ENCODE assay signal across 19 mouse cellular contexts in genomic region chr7:111352176-111352575, GRCm38 (mm10).
DNase-seq lines count a peak whose midpoint lies in the region; ATAC-seq lines count a peak whose summit lies in the region.
"Had no signal": no experiment of that assay in that cellular context is flagged by ENCODE, and none has a peak within 500 bp of the region (broad histone marks: within the 10 kb centered on the region; RNA-seq: fewer than 3 reads in every experiment).

No protein-coding gene starts in this region.

- WGBS in heart, embryonic 11.5 days (ENCODE audit: insufficient replicate concordance): 81% methylated on average over 2 of the region's 2 CpGs
- WGBS in forebrain, embryonic 14.5 days: 93% methylated on average over 2 of the region's 2 CpGs

- no peaks in the 10 kb centered on the region for H3K9me3 ChIP-seq in heart, embryonic 11.5 days (replicated peaks; ENCODE audit: control insufficient read depth, low read length)
- no peaks in the 10 kb centered on the region for H3K9me3 ChIP-seq in forebrain, embryonic 14.5 days (replicated peaks; ENCODE audit: control insufficient read depth, low read length)
- H3K9me3 ChIP-seq: intestine, embryonic 15.5 days; midbrain, embryonic 15.5 days; neural tube, embryonic 12.5 days had no signal

- no peak overlapping the region for H3K4me2 ChIP-seq in heart, embryonic 11.5 days
- H3K4me2 ChIP-seq in forebrain, embryonic 14.5 days (ENCODE audit: low read length): no peak overlapping the region
- H3K4me2 ChIP-seq: intestine, embryonic 15.5 days; midbrain, embryonic 15.5 days; neural tube, embryonic 12.5 days had no signal

- H3K9ac ChIP-seq in heart, embryonic 11.5 days (ENCODE audit: low read depth, low read length): no peak overlapping the region
- H3K9ac ChIP-seq in forebrain, embryonic 14.5 days (ENCODE audit: low read length): no peak overlapping the region
- H3K9ac ChIP-seq: intestine, embryonic 15.5 days; midbrain, embryonic 15.5 days; neural tube, embryonic 12.5 days had no signal

- no peaks in the 10 kb centered on the region for H3K36me3 ChIP-seq in heart, embryonic 11.5 days (ENCODE audit: control insufficient read depth, insufficient read depth, low read length)
- H3K36me3 ChIP-seq in forebrain, embryonic 14.5 days (ENCODE audit: control insufficient read depth, insufficient read depth, low read length): no peaks in the 10 kb centered on the region
- H3K36me3 ChIP-seq: intestine, embryonic 15.5 days; midbrain, embryonic 15.5 days; neural tube, embryonic 12.5 days had no signal

- no peak for ATAC-seq in heart, embryonic 11.5 days (replicated peaks; ENCODE audit: insufficient number of reproducible peaks, low FRiP score, low TSS enrichment)
- no peak for ATAC-seq in forebrain, embryonic 14.5 days
- ATAC-seq: activated CD4-positive, CD25-positive, alpha-beta regulatory T cell, adult 4 months; forebrain, embryonic 16.5 days; hindbrain, embryonic 16.5 days; intestine, embryonic 15.5 days; midbrain, embryonic 15.5 days had no signal

- H3K4me1 ChIP-seq in heart, embryonic 11.5 days (ENCODE audit: control insufficient read depth, insufficient read depth, low read length): no peaks in the 10 kb centered on the region
- H3K4me1 ChIP-seq in forebrain, embryonic 14.5 days (ENCODE audit: control insufficient read depth, insufficient read depth, low read length): no peaks in the 10 kb centered on the region
- H3K4me1 ChIP-seq: intestine, embryonic 15.5 days; midbrain, embryonic 15.5 days; neural tube, embryonic 12.5 days had no signal

- no peaks in the 10 kb centered on the region for H3K27me3 ChIP-seq in heart, embryonic 11.5 days (ENCODE audit: control insufficient read depth, insufficient read depth, low read length)
- H3K27me3 ChIP-seq in forebrain, embryonic 14.5 days (replicated peaks; ENCODE audit: control insufficient read depth, insufficient read depth, low read length): no peaks in the 10 kb centered on the region
- H3K27me3 ChIP-seq: intestine, embryonic 15.5 days; midbrain, embryonic 15.5 days; neural tube, embryonic 12.5 days had no signal

- no peak overlapping the region for H3K4me3 ChIP-seq in heart, embryonic 11.5 days (ENCODE audit: low read depth, low read length)
- no peak overlapping the region for H3K4me3 ChIP-seq in forebrain, embryonic 14.5 days (ENCODE audit: low read depth, low read length)
- H3K4me3 ChIP-seq: intestine, embryonic 15.5 days; midbrain, embryonic 15.5 days; neural tube, embryonic 12.5 days had no signal

- peak; percentile 10 to 23 for DNase-seq in heart, adult 18-20 months
- peak; percentile 13 for DNase-seq in lung, postnatal 25 days (ENCODE audit: low spot score)
- DNase-seq in lung, adult 18-20 months: no peak
- DNase-seq in brain, adult 2 months (ENCODE audit: low read depth, low spot score): peak; percentile 70
- no peak for DNase-seq in forebrain, embryonic 14.5 days (ENCODE audit: low spot score)
- DNase-seq in layer of hippocampus, adult 8-10 months (ENCODE audit: low spot score in 2 of 2): no peak
- DNase-seq: adrenal gland, postnatal 25 days; cerebellum, adult 9-10 months; kidney, adult 8-10 months; kidney, postnatal 14 days; layer of hippocampus, postnatal 36 days; thymus, postnatal 14 days had no signal

- H3K27ac ChIP-seq in heart, embryonic 11.5 days (ENCODE audit: low read depth, low read length): no peak overlapping the region
- no peak overlapping the region for H3K27ac ChIP-seq in forebrain, embryonic 14.5 days (ENCODE audit: low read depth, low read length)
- H3K27ac ChIP-seq: intestine, embryonic 15.5 days; midbrain, embryonic 15.5 days; neural tube, embryonic 12.5 days had no signal

Comparison
In these comparisons a context has a peak if more than half of its experiments do, and no peak if none do; other contexts are left out.
1. DNase-seq: peak in heart, adult 18-20 months (2 of 2), lung, postnatal 25 days (single experiment) and brain, adult 2 months (single experiment); none in lung, adult 18-20 months (0 of 2), forebrain, embryonic 14.5 days (single experiment) and layer of hippocampus, adult 8-10 months (0 of 2).